Mouse (Mus musculus): Measurements from ENCODE around the gene Nipa2.
"Not testable (repeated sequence)": the region's sequence is repeated elsewhere in the genome, so short reads cannot be mapped to it uniquely, and the experiment has no call there.

The Nipa2 gene

DNA sequence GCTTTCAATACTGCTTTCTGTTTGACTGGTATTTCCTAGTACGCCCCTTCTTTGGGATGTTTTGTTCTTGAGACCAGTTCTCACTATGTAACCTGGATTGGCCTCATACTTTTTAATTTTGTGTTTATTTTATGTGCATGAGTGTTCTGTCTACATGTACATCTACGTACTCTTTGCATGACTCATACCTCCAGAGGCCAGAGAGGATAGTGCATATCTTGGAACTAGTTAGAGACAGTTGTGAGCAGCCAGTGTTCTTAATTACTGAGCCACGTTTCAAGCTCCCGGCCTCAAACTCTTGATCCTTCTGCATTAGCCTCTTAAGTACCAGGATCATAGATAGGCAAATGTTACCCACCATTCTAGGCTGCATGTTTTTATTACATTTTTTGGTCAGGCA, 23.9 kb downstream of the Nipa2 start:
- DNase-seq (ENCODE audit: low spot score), result no peak

DNA sequence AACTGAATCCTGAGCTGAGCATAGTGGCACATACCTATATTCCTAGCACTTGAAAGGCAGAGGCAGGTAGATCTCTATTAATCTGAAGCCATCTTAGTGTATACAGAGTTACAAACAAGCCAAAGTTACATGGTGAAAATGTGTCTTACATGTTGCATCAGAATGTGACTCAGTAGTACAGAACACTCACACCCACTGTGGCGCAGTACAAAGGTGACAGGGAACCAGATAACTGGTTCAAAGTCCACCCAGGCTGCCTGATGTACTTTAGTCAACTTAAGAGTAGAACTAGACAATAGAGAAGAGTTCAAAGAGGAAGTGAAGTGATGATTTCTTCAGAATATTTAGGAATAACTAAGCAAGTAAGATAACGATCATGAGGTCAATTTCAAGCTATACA, 27.3 kb downstream of the Nipa2 start:
- no peak for DNase-seq (ENCODE audit: low spot score)

DNA sequence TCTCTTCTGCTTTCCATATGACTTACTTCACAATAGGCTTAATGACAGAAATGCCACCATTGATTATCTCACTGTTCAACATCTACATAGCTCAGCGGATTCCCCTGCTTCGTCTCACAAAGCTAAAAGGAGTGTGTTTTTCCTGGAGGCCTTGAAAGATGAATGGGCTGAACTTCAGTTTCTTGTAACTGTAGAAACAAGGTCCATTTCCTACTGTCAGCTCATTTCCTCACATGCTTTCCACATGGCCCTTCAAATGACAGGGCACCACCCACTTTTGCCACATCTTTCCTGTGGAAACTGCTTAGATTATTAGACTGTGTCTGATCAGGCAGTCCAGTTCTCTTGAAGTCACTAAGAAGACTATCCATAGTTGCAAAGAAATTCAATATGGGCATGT, 33.6 kb downstream of the Nipa2 start:
- DNase-seq (ENCODE audit: low spot score), result no peak

DNA sequence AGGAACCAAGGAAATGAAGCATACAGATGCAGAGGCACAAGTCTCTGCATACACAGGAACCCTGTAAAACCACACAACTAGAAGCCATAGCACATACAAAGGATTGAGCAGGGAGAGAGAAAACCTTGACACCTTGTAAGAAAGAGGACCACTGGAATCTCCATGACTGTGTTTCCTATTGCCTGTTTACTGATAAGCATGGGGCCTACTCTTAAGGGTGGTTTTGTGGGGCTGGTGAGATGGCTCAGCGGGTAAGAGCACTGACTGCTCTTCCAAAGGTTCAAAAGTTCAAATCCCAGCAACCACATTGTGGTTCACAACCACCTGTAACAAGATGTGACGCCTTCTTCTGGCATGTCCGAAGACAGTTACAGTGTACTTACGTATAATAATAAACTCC, 35.0 kb downstream of the Nipa2 start:
- no peak for DNase-seq (ENCODE audit: low spot score)

DNA sequence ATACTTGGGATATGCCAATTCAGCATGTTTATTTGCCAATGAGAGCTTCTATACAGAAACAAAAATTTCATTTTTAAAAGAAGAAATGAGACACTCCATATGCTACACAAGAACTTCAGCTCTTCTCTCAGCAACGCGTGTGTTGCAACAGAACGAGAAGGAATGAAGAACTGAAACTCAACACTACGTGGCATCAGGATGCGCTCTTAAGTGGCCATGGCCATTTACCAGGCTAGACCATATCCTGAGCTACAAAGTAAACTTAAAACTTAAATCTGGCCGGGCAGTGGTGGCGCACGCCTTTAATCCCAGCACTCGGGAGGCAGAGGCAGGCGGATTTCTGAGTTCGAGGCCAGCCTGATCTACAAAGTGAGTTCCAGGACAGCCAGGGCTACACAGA, 43.9 kb downstream of the Nipa2 start:
- DNase-seq (ENCODE audit: low spot score), result not testable (repeated sequence)

DNA sequence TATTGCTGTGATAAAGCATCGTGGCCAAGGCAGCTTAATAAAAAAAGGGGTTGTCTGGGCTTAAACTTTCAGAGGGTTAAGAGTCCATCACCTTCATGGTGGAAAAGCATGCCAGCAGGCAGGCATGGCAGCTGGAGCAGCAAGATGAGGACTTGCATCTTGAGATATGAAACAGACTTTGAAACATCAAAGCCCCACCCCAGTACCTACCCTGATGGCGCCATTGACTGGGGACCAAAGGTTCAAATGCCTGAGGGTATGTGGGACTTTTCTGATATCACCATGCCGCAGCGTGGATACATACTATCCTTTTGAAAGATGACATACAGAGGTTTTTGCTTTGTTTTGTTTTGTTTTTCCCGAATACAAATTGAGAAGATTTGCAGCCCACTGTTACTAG, 50.2 kb downstream of the Nipa2 start:
- DNase-seq (ENCODE audit: low spot score), result no peak

DNA sequence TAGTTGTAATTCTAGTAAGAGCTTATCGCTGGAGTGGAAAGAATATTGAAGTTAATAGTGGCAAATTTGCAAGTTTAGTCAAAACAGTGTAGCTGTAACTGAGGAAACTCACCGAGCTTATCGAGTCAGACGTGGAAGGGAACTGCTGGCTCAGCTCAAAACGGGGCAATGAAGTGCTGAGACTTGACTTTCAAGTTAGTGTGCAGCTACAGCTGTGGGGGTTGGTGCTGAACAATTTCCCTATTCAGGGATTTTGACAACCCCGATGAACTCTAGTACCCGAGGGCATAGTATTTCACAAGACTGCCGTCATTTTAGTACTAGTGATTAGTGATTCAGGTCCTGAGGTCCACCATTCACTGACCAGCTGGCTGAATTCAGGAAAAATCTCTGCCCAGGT, 50.9 kb downstream of the Nipa2 start:
- no peak for DNase-seq (ENCODE audit: low spot score)

DNA sequence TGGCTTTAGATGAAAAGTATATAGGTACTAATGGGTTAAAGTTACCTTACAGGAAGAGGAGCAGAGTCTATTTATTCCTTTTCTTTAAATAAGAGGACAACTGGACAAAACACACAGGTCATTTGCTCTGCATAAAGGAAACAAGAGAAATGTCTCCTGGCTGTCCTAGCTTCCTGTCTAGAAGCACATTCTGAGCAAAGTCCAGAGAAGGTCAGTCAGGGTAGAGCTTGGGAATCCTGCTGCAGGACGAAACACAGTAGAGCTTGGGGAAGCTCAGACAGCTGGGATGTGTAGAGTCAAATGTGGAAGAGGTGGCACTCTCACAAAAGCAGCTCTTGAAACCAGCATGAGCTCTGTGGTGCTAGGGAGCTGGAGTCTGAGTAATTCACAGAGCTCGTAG, 51.9 kb downstream of the Nipa2 start:
- DNase-seq (ENCODE audit: low spot score), result no peak

DNA sequence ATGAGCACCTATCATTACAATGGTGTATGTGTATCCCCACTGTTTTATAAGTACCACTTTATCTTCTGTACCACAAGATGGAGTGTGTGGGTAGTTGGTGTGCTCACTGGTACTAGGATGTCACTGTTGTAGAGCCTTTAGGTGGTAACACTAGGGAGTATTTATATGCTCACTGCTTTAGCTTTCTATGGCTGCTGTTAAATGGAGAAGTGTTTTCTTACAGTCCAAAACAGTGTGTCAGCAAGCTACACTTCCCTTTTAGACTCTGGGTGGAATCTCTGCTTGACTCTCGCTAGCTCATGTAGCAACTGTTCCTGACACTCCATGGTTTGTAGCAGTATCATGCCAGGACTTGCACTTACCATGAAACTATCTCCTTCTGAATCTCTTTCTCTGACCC, 52.8 kb downstream of the Nipa2 start:
- DNase-seq (ENCODE audit: low spot score), result no peak

DNA sequence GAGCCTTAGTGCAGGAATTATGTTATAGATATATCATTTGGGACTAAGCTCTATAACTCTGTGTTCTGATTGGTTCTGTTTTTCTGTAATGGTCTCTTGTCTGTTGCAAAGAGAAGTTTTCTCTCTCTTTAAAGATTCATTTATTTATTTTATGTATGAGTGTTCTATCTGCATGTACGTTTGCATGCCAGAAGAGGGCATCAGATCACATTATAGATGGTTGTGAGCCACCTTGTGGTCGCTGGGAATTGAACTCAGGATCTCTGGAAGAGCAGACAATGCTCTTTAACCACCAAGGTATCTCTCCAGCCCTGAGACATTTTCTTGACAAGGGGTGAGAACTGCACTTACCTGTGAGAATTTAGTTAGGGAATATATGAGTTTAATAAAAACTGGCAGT, 56.8 kb downstream of the Nipa2 start:
- DNase-seq (ENCODE audit: low spot score), result no peak

DNA sequence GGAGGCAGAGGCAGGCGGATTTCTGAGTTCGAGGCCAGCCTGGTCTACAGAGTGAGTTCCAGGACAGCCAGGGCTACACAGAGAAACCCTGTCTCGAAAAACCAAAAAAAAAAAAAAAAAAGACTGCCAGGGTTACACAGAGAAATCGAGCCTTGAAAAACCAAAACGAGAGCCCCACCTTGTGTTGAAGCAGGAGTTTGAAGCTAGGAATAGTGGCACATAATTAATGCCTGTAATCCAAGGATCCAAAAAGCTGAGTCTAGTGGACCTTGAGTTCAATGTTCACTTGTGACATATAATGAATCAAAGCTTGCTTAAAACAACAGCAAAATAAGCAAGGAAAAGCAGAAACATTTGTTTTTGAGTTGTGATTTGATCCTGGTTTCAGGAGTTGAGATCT, 58.5 kb downstream of the Nipa2 start:
- no peak for DNase-seq (ENCODE audit: low spot score)

DNA sequence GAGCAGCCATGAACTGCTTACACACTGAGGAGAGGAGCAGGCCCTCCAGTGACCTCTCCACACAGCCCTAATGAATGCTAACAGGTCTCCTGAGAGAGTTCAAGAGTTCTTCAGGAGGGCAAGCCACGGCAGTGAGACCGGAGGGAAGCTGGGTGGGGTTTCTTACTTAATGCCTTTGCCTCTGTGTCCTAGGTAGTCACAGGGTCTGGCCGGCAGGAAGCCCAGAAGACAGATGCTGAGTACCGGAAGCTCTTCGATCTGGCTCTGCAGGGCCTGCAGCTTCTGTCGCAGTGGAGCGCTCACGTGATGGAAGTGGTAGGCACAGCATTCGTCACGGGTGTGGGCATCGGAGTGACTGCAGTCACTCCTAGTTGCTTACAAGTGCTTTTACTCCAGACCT, 70.5 kb downstream of the Nipa2 start:
- no peak for DNase-seq (ENCODE audit: low spot score)

DNA sequence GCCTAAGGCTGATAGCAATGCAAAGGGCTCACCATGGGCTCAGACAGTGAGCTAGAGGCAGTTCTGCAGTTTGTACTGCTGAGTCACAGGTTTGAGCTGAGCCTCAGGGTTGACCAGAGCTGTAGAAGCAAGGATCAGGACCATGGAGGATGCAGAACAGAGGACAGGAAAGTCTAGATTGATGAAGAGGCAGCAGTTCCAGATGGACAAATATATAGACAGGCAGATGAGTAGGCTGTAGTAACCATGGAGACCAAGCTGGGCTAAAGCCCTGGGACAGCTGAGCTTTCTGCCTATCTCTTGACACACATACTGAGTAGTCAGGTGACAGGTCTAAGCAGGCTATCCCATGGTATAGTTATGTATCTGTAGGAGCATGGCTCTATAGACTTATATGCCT, 71.5 kb downstream of the Nipa2 start:
- DNase-seq (ENCODE audit: low spot score), result no peak

DNA sequence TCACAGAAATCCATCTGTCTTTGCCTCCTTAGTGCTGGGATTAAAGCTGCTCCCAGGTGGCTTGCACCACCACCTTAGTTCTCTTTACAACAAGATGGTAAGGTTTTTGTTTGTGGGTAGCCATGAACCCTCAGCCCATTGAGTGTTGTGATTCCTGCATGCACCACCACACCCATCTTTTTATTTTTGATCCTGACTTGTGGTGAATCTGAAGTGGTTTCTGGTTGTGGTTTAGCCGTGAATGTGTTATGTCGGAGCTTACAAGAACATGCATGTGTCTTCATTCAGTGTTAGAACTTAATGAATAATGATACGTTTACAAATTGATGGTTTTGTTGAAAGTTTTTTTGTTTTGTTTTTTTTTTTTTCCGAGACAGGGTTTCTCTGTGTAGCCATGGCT, 72.3 kb downstream of the Nipa2 start:
- DNase-seq (ENCODE audit: low spot score), result no peak

DNA sequence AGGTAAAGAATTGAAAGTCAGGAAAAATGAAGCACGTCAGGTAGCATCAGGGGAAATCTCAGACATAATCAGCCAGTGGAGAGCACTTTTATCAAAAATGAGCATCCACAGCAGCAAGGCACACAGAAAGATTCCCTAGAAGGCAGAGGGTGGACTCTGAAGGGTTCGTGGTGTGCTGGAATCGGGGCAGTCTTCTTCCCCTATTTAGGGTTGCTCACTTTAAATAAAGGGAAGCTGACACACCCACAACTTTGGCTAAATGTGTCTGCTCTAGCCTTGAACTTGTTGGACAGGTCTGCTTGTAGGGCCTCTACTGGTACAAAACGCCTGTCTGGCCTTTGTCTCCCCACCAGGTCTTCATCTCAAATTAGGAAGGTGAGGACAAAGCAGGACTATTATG, 73.7 kb downstream of the Nipa2 start:
- no peak for DNase-seq (ENCODE audit: low spot score)

Data from MN1 (cell line).